Mouse (Mus musculus) CH12.LX (cell line): ENCODE results near the gene Txnrd1. TPM values are rescaled to one million over a fixed set of nuclear protein-coding genes. Genes with fewer than 3 reads are reported as not detected.

Source experiments
- DNase-seq: peaks from one replicate; pipeline ENCODE4 v3.0.0-alpha.2; 2013; ENCODE audit errors: extremely low read depth
- H3K27ac ChIP-seq: 2 replicates; pipeline ENCODE4 v1.5.1; 2012; ENCODE audit warnings: low read depth, mild to moderate bottlenecking, control low read depth, moderate library complexity; ENCODE audit not compliant: insufficient read depth
- H3K27me3 ChIP-seq: replicated peaks from 2 replicates; pipeline ENCODE3; 2012; ENCODE audit warnings: inconsistent platforms
- H3K36me3 ChIP-seq, 2 experiments: replicated peaks in 1 of 2; 2 replicates each; pipeline versions ENCODE3 to v1.6.1; 2012; ENCODE audit warnings: inconsistent platforms in 1 of 2, low read length in 1 of 2, mild to moderate bottlenecking in 1 of 2, mixed read lengths in 1 of 2, moderate library complexity in 1 of 2; ENCODE audit not compliant: control insufficient read depth in 1 of 2, insufficient read depth in 1 of 2
- H3K4me1 ChIP-seq, 2 experiments: 2 replicates each; pipeline ENCODE4 v1.6.1; 2012; ENCODE audit warnings: inconsistent platforms in 1 of 2, moderate library complexity in 1 of 2; ENCODE audit not compliant: insufficient read depth in 2 of 2, control insufficient read depth in 1 of 2
- H3K4me2 ChIP-seq: 2 replicates; pipeline ENCODE4 v1.6.1; 2012; ENCODE audit warnings: low read depth, mild to moderate bottlenecking, control low read depth; ENCODE audit not compliant: poor library complexity, insufficient read depth, severe bottlenecking
- H3K4me3 ChIP-seq, 3 experiments: fragments of 150-350 bp in 1 of 3; sonication (generic) in 1 of 3; replicated peaks in 1 of 3; 2 replicates each; pipeline versions ENCODE3 to v1.5.1; 2011 to 2012; ENCODE audit warnings: low read depth in 2 of 3, low read length in 2 of 3, mild to moderate bottlenecking in 2 of 3, moderate library complexity in 2 of 3, control low read depth in 1 of 3, improper control_type of control experiment in 1 of 3, inconsistent platforms in 1 of 3, mixed read lengths in 1 of 3; ENCODE audit not compliant: poor library complexity in 1 of 3
- H3K79me2 ChIP-seq: replicated peaks from 2 replicates; pipeline ENCODE4 v1.6.1; 2012; ENCODE audit warnings: mild to moderate bottlenecking, moderate library complexity; ENCODE audit not compliant: control insufficient read depth, poor library complexity, insufficient read depth, severe bottlenecking; ENCODE audit errors: extremely low read depth
- H3K9ac ChIP-seq: 2 replicates; pipeline ENCODE4 v1.6.1; 2012; ENCODE audit warnings: low read depth, mild to moderate bottlenecking, control low read depth, moderate library complexity; ENCODE audit not compliant: insufficient read depth
- H3K9me3 ChIP-seq: replicated peaks from 2 replicates; pipeline ENCODE3; 2012; ENCODE audit warnings: low read length, inconsistent platforms, mixed read lengths
- BHLHE40 ChIP-seq: IDR thresholded peaks from 2 replicates; pipeline ENCODE4 v1.6.1; 2011; ENCODE audit warnings: mild to moderate bottlenecking, low read depth, low read length, improper control_type of control experiment
- CTCF ChIP-seq, 2 experiments: IDR thresholded peaks in 1 of 2; conservative IDR thresholded peaks in 1 of 2; 2 replicates each; pipeline ENCODE4 v1.5.1; 2011 to 2012; ENCODE audit warnings: low read depth in 2 of 2, low read length in 2 of 2, improper control_type of control experiment in 1 of 2, inconsistent platforms in 1 of 2, mild to moderate bottlenecking in 1 of 2, moderate library complexity in 1 of 2
- EP300 ChIP-seq: IDR thresholded peaks from 2 replicates; pipeline ENCODE4 v1.6.1; 2011; ENCODE audit warnings: low read length, improper control_type of control experiment
- ETS1 ChIP-seq: conservative IDR thresholded peaks from 2 replicates; pipeline ENCODE4 v1.6.1; 2012; ENCODE audit warnings: low read depth, mild to moderate bottlenecking, inconsistent platforms, low read length, improper control_type of control experiment, moderate library complexity
- HCFC1 ChIP-seq: IDR thresholded peaks from 2 replicates; pipeline ENCODE4 v1.6.1; 2012; ENCODE audit warnings: low read depth, mild to moderate bottlenecking, inconsistent platforms, low read length, improper control_type of control experiment
- IRF4 ChIP-seq: IDR thresholded peaks from 2 replicates; pipeline ENCODE4 v1.6.1; 2014; ENCODE audit warnings: low read depth, mild to moderate bottlenecking, inconsistent platforms, low read length, improper control_type of control experiment
- JUN ChIP-seq: IDR thresholded peaks from 2 replicates; pipeline ENCODE4 v1.6.1; 2011; ENCODE audit warnings: low read depth, mild to moderate bottlenecking, low read length, improper control_type of control experiment, moderate library complexity; ENCODE audit not compliant: insufficient read depth
- JUND ChIP-seq: conservative IDR thresholded peaks from 2 replicates; pipeline ENCODE4 v1.6.1; 2011; ENCODE audit warnings: low read depth, low read length, improper control_type of control experiment
- KAT2A ChIP-seq: IDR thresholded peaks from 2 replicates; pipeline ENCODE4 v1.6.1; 2012; ENCODE audit warnings: low read length, improper control_type of control experiment, inconsistent platforms; ENCODE audit not compliant: insufficient replicate concordance
- MAFK ChIP-seq: IDR thresholded peaks from 2 replicates; pipeline ENCODE4 v1.6.1; 2011; ENCODE audit warnings: low read length, improper control_type of control experiment; ENCODE audit not compliant: insufficient replicate concordance
- MAX ChIP-seq: IDR thresholded peaks from 2 replicates; pipeline ENCODE4 v1.6.1; 2011; ENCODE audit warnings: low read length, improper control_type of control experiment
- MAZ ChIP-seq: IDR thresholded peaks from 2 replicates; pipeline ENCODE4 v1.6.1; 2012; ENCODE audit warnings: low read depth, mild to moderate bottlenecking, inconsistent platforms, low read length, improper control_type of control experiment, moderate library complexity
- MEF2A ChIP-seq: IDR thresholded peaks from 2 replicates; pipeline ENCODE4 v1.6.1; 2014; ENCODE audit warnings: low read depth, mild to moderate bottlenecking, inconsistent platforms, low read length, improper control_type of control experiment, borderline replicate concordance
- MXI1 ChIP-seq: IDR thresholded peaks from 2 replicates; pipeline ENCODE4 v1.6.1; 2011; ENCODE audit warnings: mild to moderate bottlenecking, low read depth, low read length, improper control_type of control experiment
- MYC ChIP-seq: IDR thresholded peaks from 2 replicates; pipeline ENCODE4 v1.6.1; 2011; ENCODE audit warnings: low read depth, mild to moderate bottlenecking, improper control_type of control experiment, low read length
- NELFE ChIP-seq: IDR thresholded peaks from 2 replicates; pipeline ENCODE4 v1.6.1; 2011; ENCODE audit warnings: low read depth, low read length, improper control_type of control experiment
- NRF1 ChIP-seq: IDR thresholded peaks from 2 replicates; pipeline ENCODE4 v1.6.1; 2014; ENCODE audit warnings: low read depth, mild to moderate bottlenecking, inconsistent platforms, low read length, improper control_type of control experiment, moderate library complexity
- POLR2A ChIP-seq: IDR thresholded peaks from 2 replicates; pipeline ENCODE4 v1.6.1; 2011; ENCODE audit warnings: low read depth, mild to moderate bottlenecking, improper control_type of control experiment, low read length
- SIN3A ChIP-seq: IDR thresholded peaks from 2 replicates; pipeline ENCODE4 v1.6.1; 2012; ENCODE audit warnings: low read length, improper control_type of control experiment, inconsistent platforms
- SMC3 ChIP-seq: IDR thresholded peaks from 2 replicates; pipeline ENCODE4 v1.6.1; 2011; ENCODE audit warnings: low read depth, low read length, improper control_type of control experiment
- USF1 ChIP-seq: IDR thresholded peaks from 2 replicates; pipeline ENCODE4 v1.6.1; 2014; ENCODE audit warnings: low read depth, mild to moderate bottlenecking, inconsistent platforms, low read length, improper control_type of control experiment
- ZC3H11A ChIP-seq: IDR thresholded peaks from 2 replicates; pipeline ENCODE4 v1.6.1; 2012; ENCODE audit warnings: low read depth, mild to moderate bottlenecking, inconsistent platforms, low read length, improper control_type of control experiment
- ZMIZ1 ChIP-seq: IDR thresholded peaks from 2 replicates; pipeline ENCODE4 v1.6.1; 2012; ENCODE audit warnings: low read depth, mild to moderate bottlenecking, inconsistent platforms, low read length, improper control_type of control experiment
- dilution Hi-C: fragments of 300-500 bp; cut with MboI; formaldehyde crosslinking; loops from 2 replicates; pipeline ENCODE4 v1.14.3; 2020; ENCODE audit warnings: low sequenced_read_pairs; ENCODE audit not compliant: extremely low pct_unique_long_range_greater_than_20kb, extremely low pct_ligation_motif_present
- in situ Hi-C: fragments of 300-500 bp; cut with MboI; formaldehyde crosslinking; loops from 3 replicates; pipeline ENCODE4 v1.14.3; 2019; ENCODE audit warnings: low sequenced_read_pairs, low pct_ligation_motif_present, low pct_unique_long_range_greater_than_20kb, mixed read lengths
- polyA plus RNA-seq: library from polyadenylated mRNA; unstranded; fragments of >175 nt; gene quantifications from 2 replicates; pipeline ENCODE4 v1.2.1, GENCODE M21; 2012; ENCODE audit warnings: low read depth; ENCODE audit not compliant: insufficient read length
- total RNA-seq, 2 experiments: library from RNA; depleted of rRNA; stranded (reverse); fragments of 300-350 nt in 1 of 2; fragments of >200 nt in 1 of 2; gene quantifications; 2 replicates each; pipeline ENCODE4 v1.2.3; 2012 to 2014

The Txnrd1 gene
- total and polyA plus RNA-seq, 3 experiments, result 92.1 to 254 (median 133) TPM

- TF ChIP-seq MYC, result peak; percentile 82
- 0 out of 2 replicates have a peak, but pooled peaks have one; percentile 31 for TF ChIP-seq SIN3A
- TF ChIP-seq JUN, result no peak
- TF ChIP-seq KAT2A, result no peak
- no peak for TF ChIP-seq HCFC1
Observed at GRCm38 (mm10) chr10:82798312-82798933, 35.3 kb upstream of the Txnrd1 start (continued).

- H3K4me3 ChIP-seq, result no peak overlapping the region
- H3K4me1 ChIP-seq, result peaks cover 33 to 62% of the 10 kb centered on the region in 2 experiments
- H3K4me2 ChIP-seq, result no peak overlapping the region
- H3K27me3 ChIP-seq, result no peaks in the 10 kb centered on the region
- in situ Hi-C loops, result no loop called here
- dilution Hi-C loops, result no loop called here
- TF ChIP-seq CTCF (conservative IDR thresholded peaks at IDR 0.05 in 1 of 2, IDR thresholded peaks at IDR 0.05 in 1 of 2; ENCODE audit: low read depth in 2 of 2, low read length in 2 of 2) (no peak), MEF2A (no peak), ZMIZ1 (no peak), MAFK (no peak), JUN (no peak), MAZ (no peak), HCFC1 (no peak), MAX (no peak)
- no peak overlapping the region for H3K9ac ChIP-seq
- no peak overlapping the region for H3K27ac ChIP-seq
- peaks cover 6% of the 10 kb centered on the region for H3K9me3 ChIP-seq
- DNase-seq, result no peak
- H3K79me2 ChIP-seq, result no peaks in the 10 kb centered on the region
- H3K36me3 ChIP-seq, result no peaks in the 10 kb centered on the region
Observed at GRCm38 (mm10) chr10:82800094-82800493, 33.7 kb upstream of the Txnrd1 start.

GRCm38 (mm10) chr10:82804396-82804795 is 29.4 kb upstream of the Txnrd1 start:
- Histone ChIP-seq H3K27me3 (no peaks in the 10 kb centered on the region), H3K4me3 (no peak overlapping the region), H3K4me2 (no peak overlapping the region), H3K36me3 (no peaks in the 10 kb centered on the region), H3K4me1 (peaks cover 17 to 27% of the 10 kb centered on the region in 2 experiments), H3K9ac (no peak overlapping the region), H3K27ac (no peak overlapping the region), H3K79me2 (no peaks in the 10 kb centered on the region), H3K9me3 (peaks cover 15% of the 10 kb centered on the region)
- dilution Hi-C loops, result no loop called here
- DNase-seq, result peak; percentile 90
- in situ Hi-C loops, result no loop called here
- TF ChIP-seq MXI1, result no peak
- 0 out of 2 replicates have a peak, but pooled peaks have one; percentile 37 for TF ChIP-seq MEF2A
- no peak for TF ChIP-seq CTCF (conservative IDR thresholded peaks at IDR 0.05 in 1 of 2, IDR thresholded peaks at IDR 0.05 in 1 of 2; ENCODE audit: low read depth in 2 of 2, low read length in 2 of 2)
- no peak for TF ChIP-seq POLR2A
- TF ChIP-seq NELFE, result no peak
- TF ChIP-seq EP300, result peak; percentile 62; the same call in 1 of the 2 replicates
- no peak for TF ChIP-seq KAT2A
- no peak for TF ChIP-seq JUND
- no peak for TF ChIP-seq ZC3H11A
- peak; percentile 94 for TF ChIP-seq ETS1
- peak; percentile 91 for TF ChIP-seq BHLHE40
- no peak for TF ChIP-seq NRF1
- TF ChIP-seq SMC3, result no peak
- TF ChIP-seq MAX, result peak; percentile 62; the same call in 1 of the 2 replicates
- TF ChIP-seq HCFC1, result no peak
- TF ChIP-seq USF1, result no peak
- TF ChIP-seq IRF4, result 0 out of 2 replicates have a peak, but pooled peaks have one; percentile 23
- TF ChIP-seq MYC, result no peak
